Mouse (Mus musculus) megakaryocyte, embryonic 14.5 days (primary cell): ENCODE results near the gene Jmjd1c. TPM values are rescaled to one million over a fixed set of nuclear protein-coding genes. Genes with fewer than 3 reads are reported as not detected.

Experiments
- H3K27me3 ChIP-seq: replicated peaks from 2 replicates; pipeline ENCODE3; 2012; ENCODE audit warnings: inconsistent platforms
- H3K36me3 ChIP-seq: replicated peaks from 2 replicates; pipeline ENCODE3; 2012; ENCODE audit warnings: low read length, inconsistent platforms, mixed read lengths
- H3K4me1 ChIP-seq: 2 replicates; pipeline ENCODE4 v1.6.1; 2012; ENCODE audit warnings: inconsistent platforms
- H3K4me3 ChIP-seq: replicated peaks from 2 replicates; pipeline ENCODE3; 2012; ENCODE audit warnings: moderate library complexity, mild to moderate bottlenecking, inconsistent platforms
- H3K9me3 ChIP-seq: 2 replicates; pipeline ENCODE4 v1.6.1; 2012; ENCODE audit warnings: inconsistent platforms
- FLI1 ChIP-seq: IDR thresholded peaks from 2 replicates; pipeline ENCODE4 v1.6.1; 2012; ENCODE audit warnings: low read length, inconsistent platforms, mixed read lengths
- GATA1 ChIP-seq: IDR thresholded peaks from 3 replicates; pipeline ENCODE4 v1.6.1; 2012; ENCODE audit warnings: mixed read lengths, low read length, inconsistent platforms, borderline replicate concordance
- polyA plus RNA-seq: library from polyadenylated mRNA; stranded (reverse); fragments of >175 nt; gene quantifications from 2 replicates; pipeline ENCODE4 v1.2.3, GENCODE M21; 2012; ENCODE audit warnings: low replicate concordance; ENCODE audit not compliant: insufficient read depth

Gene Jmjd1c
- polyA plus RNA-seq, 1 experiment, result 0.47 TPM

DNA sequence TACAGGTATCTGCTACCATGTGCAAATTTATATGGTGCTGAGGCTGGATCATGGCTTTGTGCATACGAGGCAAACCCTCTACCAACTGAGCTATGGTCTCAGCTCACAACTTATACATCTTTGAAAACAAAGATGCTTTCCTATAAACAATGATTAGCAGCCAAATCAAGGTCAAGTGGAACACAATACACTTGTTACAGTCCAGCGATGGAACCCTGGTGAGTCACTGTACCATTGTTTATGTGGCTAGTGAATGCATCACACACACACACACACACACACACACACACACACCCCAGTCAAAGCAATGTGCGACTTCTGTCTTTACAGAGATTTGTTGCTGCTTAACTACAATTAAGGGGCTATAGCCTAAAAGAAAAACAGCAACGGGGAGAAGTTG, 24.5 kb upstream of the Jmjd1c start:
- TF ChIP-seq FLI1 (no peak), GATA1 (no peak)
- H3K27me3 ChIP-seq, result peaks cover 7% of the 10 kb centered on the region
- H3K9me3 ChIP-seq, result no peaks in the 10 kb centered on the region
- H3K36me3 ChIP-seq, result no peaks in the 10 kb centered on the region
- peaks cover 44% of the 10 kb centered on the region for H3K4me1 ChIP-seq
- no peak overlapping the region for H3K4me3 ChIP-seq

DNA sequence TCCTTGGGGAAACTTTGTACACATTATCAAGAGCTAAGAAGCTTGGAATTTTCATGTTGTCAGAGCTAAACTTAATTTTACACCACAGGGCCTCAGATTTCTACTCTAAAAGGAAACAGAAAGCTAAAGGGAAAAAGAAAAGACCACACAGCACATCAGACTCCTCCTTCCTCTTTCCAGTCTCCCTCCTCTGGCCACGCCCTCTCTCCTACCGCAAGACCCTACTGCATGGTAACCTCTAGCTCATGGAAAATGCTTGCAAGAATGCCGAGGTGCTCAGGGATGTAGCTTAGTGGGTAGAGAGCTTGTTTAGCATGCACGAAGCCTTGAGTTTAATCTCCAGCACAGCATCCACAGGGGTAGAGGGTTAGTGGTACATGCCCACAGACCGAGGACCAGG, 24.0 kb upstream of the Jmjd1c start:
- Histone ChIP-seq H3K9me3 (no peaks in the 10 kb centered on the region), H3K4me1 (peaks cover 42% of the 10 kb centered on the region), H3K36me3 (no peaks in the 10 kb centered on the region), H3K4me3 (peak overlapping the region; percentile 78), H3K27me3 (peaks cover 9% of the 10 kb centered on the region)
- TF ChIP-seq FLI1 (no peak), GATA1 (no peak)

DNA sequence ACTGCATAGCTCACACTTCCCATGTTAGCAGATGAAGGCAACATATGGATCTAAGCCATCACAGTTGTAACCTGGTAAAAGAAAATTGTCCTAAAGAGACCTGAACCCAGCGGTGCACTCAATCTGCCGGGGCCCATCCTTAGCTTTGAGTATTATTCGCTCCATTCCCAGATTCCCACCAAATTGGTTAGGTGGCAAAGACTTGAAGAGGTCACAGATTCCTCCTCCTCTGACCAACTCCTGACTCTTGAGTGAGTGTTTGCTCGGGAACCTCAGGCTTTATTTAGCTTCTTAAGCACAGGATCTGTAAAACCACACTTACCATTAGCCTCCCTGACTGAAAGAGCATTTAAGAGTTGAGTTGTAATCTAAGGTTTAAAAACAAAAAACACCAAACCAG, 23.3 kb upstream of the Jmjd1c start:
- Histone ChIP-seq H3K36me3 (no peaks in the 10 kb centered on the region), H3K9me3 (no peaks in the 10 kb centered on the region), H3K4me1 (peaks cover 42% of the 10 kb centered on the region), H3K4me3 (no peak overlapping the region), H3K27me3 (peaks cover 9% of the 10 kb centered on the region)
- TF ChIP-seq GATA1, result no peak
- no peak for TF ChIP-seq FLI1

DNA sequence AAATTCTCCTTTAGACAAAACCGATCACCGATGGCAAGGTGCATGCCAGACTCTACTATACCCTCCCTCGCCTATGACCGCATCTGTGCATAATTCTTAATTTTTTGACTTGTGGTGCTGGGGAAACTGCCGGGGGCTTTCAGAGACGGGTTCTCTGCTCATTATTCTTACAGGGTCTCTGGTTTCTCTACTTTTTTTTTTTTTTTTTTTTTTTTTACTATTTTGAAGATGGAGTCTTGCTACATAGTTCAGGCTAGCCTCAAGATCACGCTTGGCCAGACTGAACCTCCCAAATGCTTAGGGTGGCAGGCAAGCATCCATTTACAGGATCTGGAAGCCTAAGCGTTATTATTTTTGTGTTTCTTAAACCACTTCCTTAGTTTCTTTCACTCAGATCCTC, 22.3 kb upstream of the Jmjd1c start:
- H3K4me3 ChIP-seq, result no peak overlapping the region
- no peak for TF ChIP-seq FLI1
- TF ChIP-seq GATA1, result no peak
- H3K4me1 ChIP-seq, result peaks cover 44% of the 10 kb centered on the region
- no peaks in the 10 kb centered on the region for H3K36me3 ChIP-seq
- H3K27me3 ChIP-seq, result peaks cover 9% of the 10 kb centered on the region
- H3K9me3 ChIP-seq, result no peaks in the 10 kb centered on the region

DNA sequence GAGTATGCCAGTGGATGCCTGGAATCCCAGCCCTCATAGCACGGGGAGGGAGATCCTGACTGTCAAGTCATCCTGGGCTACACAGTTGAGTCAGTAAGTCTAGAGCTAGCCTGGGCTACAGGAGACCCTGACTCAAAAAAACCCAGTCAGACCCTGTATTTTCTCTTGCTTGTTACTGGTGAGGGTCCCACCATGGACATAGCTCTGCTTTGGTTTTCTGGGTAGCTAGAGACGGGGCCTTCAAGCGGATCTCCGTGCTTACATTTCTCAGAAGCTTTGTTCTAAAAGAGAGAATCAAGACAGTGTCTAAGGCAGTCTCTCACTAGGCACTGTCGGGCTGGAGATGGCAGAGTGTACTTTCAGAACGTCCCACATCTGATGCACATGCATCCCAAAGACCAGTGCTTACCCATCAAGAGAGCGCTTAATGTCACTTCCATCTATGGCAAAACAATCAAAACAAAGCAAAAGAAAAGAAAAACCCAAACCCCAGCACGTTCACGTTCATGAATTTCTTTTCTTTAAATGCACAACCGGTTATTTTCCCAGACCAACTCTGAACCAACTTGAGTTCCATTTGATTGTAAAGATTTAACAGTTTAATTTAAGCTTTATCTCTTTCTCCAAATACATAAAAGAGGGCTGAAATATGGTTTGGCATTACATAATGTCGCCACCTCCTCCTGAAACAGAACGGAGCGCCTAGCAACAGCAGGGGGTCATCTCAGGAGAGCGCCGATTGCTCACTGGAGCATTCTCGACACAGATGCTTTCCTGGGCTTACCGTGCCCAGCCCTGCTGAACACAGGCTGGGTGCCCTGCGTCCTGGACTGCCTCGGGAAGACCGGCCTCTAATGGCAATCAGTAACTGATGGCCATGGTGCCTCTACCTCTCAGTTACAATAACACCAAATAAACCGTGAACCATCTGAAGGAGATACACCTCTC, 19.7 kb upstream of the Jmjd1c start:
- H3K4me3 ChIP-seq, result no peak overlapping the region
- peaks cover 33% of the 10 kb centered on the region for H3K4me1 ChIP-seq
- H3K27me3 ChIP-seq, result peaks cover 9% of the 10 kb centered on the region
- TF ChIP-seq GATA1, result no peak
- TF ChIP-seq FLI1, result no peak
- H3K36me3 ChIP-seq, result no peaks in the 10 kb centered on the region
- no peaks in the 10 kb centered on the region for H3K9me3 ChIP-seq

DNA sequence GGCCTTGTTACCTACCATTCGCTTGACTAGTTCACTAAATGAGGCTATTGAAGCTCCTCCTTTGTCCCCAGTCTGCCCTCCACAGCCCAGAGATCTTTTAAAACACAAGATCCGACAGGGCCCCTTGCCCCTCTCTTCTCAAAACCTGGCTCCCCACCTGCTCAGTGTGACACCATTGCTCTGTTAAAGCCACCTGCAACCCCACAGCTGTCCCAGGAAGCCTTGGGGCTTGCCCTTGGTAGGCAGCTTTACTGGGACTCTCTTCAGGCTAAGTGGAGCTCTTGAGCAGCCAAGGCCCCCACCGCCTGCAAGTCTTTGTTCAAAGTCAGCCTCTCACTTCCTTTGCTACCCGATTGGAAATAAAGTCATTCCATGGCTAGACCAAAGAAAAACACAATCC, 16.9 kb upstream of the Jmjd1c start:
- Histone ChIP-seq H3K4me3 (no peak overlapping the region), H3K27me3 (peaks cover 3% of the 10 kb centered on the region), H3K36me3 (no peaks in the 10 kb centered on the region), H3K4me1 (peaks cover 9% of the 10 kb centered on the region), H3K9me3 (no peaks in the 10 kb centered on the region)
- TF ChIP-seq GATA1 (no peak), FLI1 (no peak)

DNA sequence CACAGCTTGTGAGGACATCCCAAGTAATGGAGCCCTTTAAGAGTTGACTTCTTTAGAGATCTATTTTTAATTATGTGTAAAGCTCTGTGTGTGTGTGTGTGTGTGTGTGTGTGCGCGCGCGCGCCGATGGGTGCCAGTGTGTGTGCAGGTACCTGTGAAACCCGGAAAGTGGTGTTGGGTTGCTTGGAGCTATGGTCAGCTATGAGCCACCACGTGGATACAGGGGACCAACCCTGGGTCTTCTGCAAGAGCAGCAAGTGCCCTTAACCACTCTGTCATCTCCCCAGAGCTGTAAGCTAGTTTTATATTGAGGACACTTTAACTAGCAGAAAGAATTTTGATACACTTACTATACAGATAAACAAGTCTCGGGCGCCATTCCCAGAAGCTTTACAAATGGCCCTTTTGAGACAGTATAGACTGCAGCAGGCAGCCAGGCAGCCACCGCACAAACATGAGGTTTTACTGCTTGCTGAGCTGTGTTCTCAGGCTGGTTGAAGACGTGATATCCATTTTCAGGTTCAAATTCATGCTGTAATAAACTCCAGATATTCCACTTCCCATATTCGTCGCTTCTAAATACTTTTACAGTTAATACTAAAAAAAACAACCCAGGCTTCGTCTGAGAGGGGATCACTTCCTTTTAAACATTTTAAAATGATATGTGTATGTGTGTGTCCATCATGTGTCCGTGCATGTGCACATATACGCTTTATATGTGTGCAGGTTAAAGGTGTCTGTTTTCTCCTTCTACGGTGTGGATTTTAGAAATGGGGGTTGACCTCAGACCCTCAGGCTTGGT, 14.5 kb upstream of the Jmjd1c start:
- no peak for TF ChIP-seq FLI1
- no peak for TF ChIP-seq GATA1

DNA sequence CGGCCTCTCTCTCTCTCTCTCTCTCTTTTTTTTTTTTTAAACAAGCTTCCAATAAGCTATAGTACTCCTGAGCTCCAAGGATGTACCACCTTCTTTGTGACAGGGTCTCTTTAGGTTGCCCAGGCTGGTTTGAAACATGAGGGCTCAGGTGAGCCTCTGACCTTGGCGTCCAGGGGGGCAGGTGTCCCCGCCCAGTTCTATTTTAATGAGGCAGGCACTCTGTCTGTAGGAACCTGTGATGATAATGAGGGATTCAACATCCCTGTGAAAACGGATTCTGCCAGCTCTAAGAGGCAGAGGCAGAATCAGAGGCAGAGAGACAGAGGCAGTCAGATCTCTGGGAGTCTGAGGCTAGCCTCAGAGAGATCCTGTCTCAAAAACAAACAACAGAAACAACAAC, 13.4 kb upstream of the Jmjd1c start:
- Histone ChIP-seq H3K4me3 (no peak overlapping the region), H3K36me3 (peaks cover under 1% of the 10 kb centered on the region), H3K27me3 (no peaks in the 10 kb centered on the region), H3K4me1 (peaks cover 8% of the 10 kb centered on the region; the same call in 1 of the 2 replicates), H3K9me3 (peaks cover 3% of the 10 kb centered on the region)
- TF ChIP-seq FLI1 (no peak), GATA1 (no peak)

More for the DNA sequence above, 14.5 kb upstream of the Jmjd1c start:
- Histone ChIP-seq H3K4me1 (peaks cover 8% of the 10 kb centered on the region; the same call in 1 of the 2 replicates), H3K9me3 (no peaks in the 10 kb centered on the region), H3K27me3 (peaks cover 2% of the 10 kb centered on the region), H3K4me3 (no peak overlapping the region), H3K36me3 (no peaks in the 10 kb centered on the region)

DNA sequence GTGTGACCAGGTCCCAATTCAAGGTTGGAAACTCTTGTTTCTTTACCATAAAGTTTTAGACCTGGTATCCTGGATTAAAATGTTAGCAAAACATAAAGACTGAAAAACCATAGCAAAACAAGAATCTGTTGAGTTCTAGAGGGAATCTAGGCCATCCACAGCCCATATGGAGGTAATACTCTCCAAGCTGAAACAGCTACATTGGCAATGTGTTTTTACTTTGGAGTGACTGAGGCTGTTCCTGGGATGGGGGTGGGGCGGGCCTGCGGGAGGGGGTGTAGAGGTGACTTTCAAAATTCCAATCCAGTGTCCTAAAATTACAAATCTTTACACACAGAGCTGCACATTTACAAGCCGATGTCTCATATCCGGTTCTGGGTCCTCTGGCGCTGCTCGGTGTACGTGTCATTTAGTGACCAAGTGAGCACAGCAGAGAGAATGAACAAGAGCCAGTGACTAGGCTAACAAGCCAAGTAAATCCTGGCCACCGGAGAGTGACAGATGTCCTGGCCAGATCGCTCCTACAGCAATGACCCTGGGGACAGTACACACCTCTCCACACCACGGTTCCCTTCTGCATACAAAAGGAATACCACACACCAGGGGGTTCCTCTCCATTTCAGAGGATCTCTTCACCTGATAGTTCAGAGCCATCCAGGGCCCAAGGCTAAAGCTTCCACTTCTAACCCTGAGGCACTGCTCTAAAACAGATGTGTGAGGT, 12.3 kb upstream of the Jmjd1c start:
- H3K27me3 ChIP-seq, result no peaks in the 10 kb centered on the region
- H3K4me1 ChIP-seq, result peaks cover 6% of the 10 kb centered on the region; the same call in 1 of the 2 replicates
- H3K4me3 ChIP-seq, result no peak overlapping the region
- TF ChIP-seq GATA1 (no peak), FLI1 (no peak)
- H3K9me3 ChIP-seq, result peaks cover 7% of the 10 kb centered on the region
- H3K36me3 ChIP-seq, result peaks cover 4% of the 10 kb centered on the region
